ENCODE assay signal across 19 mouse cellular contexts in genomic region chr4:62398956-62399355, GRCm38 (mm10). TPM values are rescaled to one million over a fixed set of nuclear protein-coding genes. Genes with fewer than 3 reads are reported as not detected.
DNase-seq lines count a peak whose midpoint lies in the region; ATAC-seq lines count a peak whose summit lies in the region.
"Had no signal": no experiment of that assay in that cellular context is flagged by ENCODE, and none has a peak within 500 bp of the region (broad histone marks: within the 10 kb centered on the region; RNA-seq: fewer than 3 reads in every experiment).

No protein-coding gene starts in this region.

- H3K27ac ChIP-seq in midbrain, embryonic 13.5 days: no peak overlapping the region
- H3K27ac ChIP-seq: heart, embryonic 10.5 days; lung, embryonic 15.5 days had no signal

- ATAC-seq in midbrain, embryonic 13.5 days: no peak
- ATAC-seq: CD4-positive, CD25-positive, alpha-beta regulatory T cell, adult 4 months; intestine, postnatal 0 days had no signal

- no peaks in the 10 kb centered on the region for H3K9me3 ChIP-seq in midbrain, embryonic 13.5 days
- H3K9me3 ChIP-seq: heart, embryonic 10.5 days; lung, embryonic 15.5 days had no signal

- H3K4me1 ChIP-seq in midbrain, embryonic 13.5 days (replicated peaks): no peaks in the 10 kb centered on the region
- H3K4me1 ChIP-seq: heart, embryonic 10.5 days; lung, embryonic 15.5 days had no signal

- intact Hi-C loops in heart, postnatal 36 days (cut with DNase I): no loop called here
- intact Hi-C loops in left cerebral cortex, postnatal 4 days (cut with DNase I): no loop called here

- DNase-seq in heart, adult 18-20 months: peak; percentile 30
- DNase-seq in heart, postnatal 36 days: no peak
- DNase-seq in right cerebral cortex, adult 18-20 months: peak; percentile 12
- no peak for DNase-seq in right cerebral cortex, postnatal 4 days
- DNase-seq in adrenal gland, postnatal 10 days: peak; percentile 46
- no peak for DNase-seq in left cerebral cortex, postnatal 4 days
- DNase-seq: cerebellum, adult 2 months; kidney, postnatal 14 days; thymus, postnatal 36 days had no signal

- H3K9ac ChIP-seq in midbrain, embryonic 13.5 days (replicated peaks): no peak overlapping the region
- H3K9ac ChIP-seq: lung, embryonic 15.5 days had no signal

- no peak overlapping the region for H3K4me3 ChIP-seq in midbrain, embryonic 13.5 days (replicated peaks)
- H3K4me3 ChIP-seq: heart, embryonic 10.5 days; lung, embryonic 15.5 days had no signal

- H3K4me2 ChIP-seq in midbrain, embryonic 13.5 days (replicated peaks): no peak overlapping the region
- H3K4me2 ChIP-seq: lung, embryonic 15.5 days had no signal

- 92% methylated on average over 3 of the region's 3 CpGs for WGBS in midbrain, embryonic 13.5 days

- H3K27me3 ChIP-seq in midbrain, embryonic 13.5 days: no peaks in the 10 kb centered on the region
- H3K27me3 ChIP-seq: lung, embryonic 15.5 days had no signal

- peaks cover 79% of the 10 kb centered on the region for H3K36me3 ChIP-seq in midbrain, embryonic 13.5 days

RNA-seq across cellular contexts. Expression of gene Cdc26, which starts 9.5 kb away (rescaled TPM):
- total RNA-seq in heart, adult 18-20 months (2021): 10 to 100 TPM; 46.9 to 49.1 TPM
- 10 to 100 TPM; 42.7 to 43.6 TPM for total RNA-seq in heart, postnatal 36 days (2021)
- total RNA-seq in adrenal gland, postnatal 10 days (2021): 10 to 100 TPM; 60.0 to 70.8 TPM
- polyA plus RNA-seq in midbrain, embryonic 13.5 days (2015; fragmentation: Nextera tagmentation; extraction: Ambion mirVana): 116 and 120 TPM in 2 replicates
- 10 to 100 TPM; 65.6 to 66.9 TPM for total RNA-seq in left cerebral cortex, postnatal 4 days (2021)

RNA-seq across cellular contexts. Expression of gene Prpf4, which starts 9.6 kb away (rescaled TPM):
- 10 to 100 TPM; 10.4 to 10.9 TPM for total RNA-seq in heart, adult 18-20 months (2021)
- 10 to 100 TPM in 1 of 2 experiments, 1 to 10 TPM in 1; 10.0 to 10.6 TPM for total RNA-seq in heart, postnatal 36 days (2021)
- total RNA-seq in adrenal gland, postnatal 10 days (2021): 10 to 100 TPM; 19.8 to 21.3 TPM
- polyA plus RNA-seq in midbrain, embryonic 13.5 days (2015; fragmentation: Nextera tagmentation; extraction: Ambion mirVana): 18.4 and 19.1 TPM in 2 replicates
- total RNA-seq in left cerebral cortex, postnatal 4 days (2021): 10 to 100 TPM; 14.6 to 15.4 TPM

RNA-seq across cellular contexts. Expression of gene Rnf183, which starts 36.1 kb away (rescaled TPM):
- not detected for total RNA-seq in heart, adult 18-20 months (2021)
- not detected for total RNA-seq in heart, postnatal 36 days (2021)
- total RNA-seq in adrenal gland, postnatal 10 days (2021): not detected
- 0.11 and 0.23 TPM in 2 replicates for polyA plus RNA-seq in midbrain, embryonic 13.5 days (2015; fragmentation: Nextera tagmentation; extraction: Ambion mirVana)
- total RNA-seq in left cerebral cortex, postnatal 4 days (2021): not detected
- total RNA-seq: left cerebral cortex, postnatal 10 days; liver, adult 2 months; megakaryocyte-erythroid progenitor cell, adult 5-6 weeks; monocyte, adult 5-6 weeks had no signal
- polyA plus RNA-seq: heart, embryonic 10.5 days; hindbrain, embryonic 11.5 days; liver, adult 2 months had no signal

RNA-seq across cellular contexts. Expression of gene Slc31a1, which starts 38.4 kb away (rescaled TPM):
- total RNA-seq in heart, adult 18-20 months (2021): 10 to 100 TPM; 17.3 to 18.7 TPM
- total RNA-seq in heart, postnatal 36 days (2021): 10 to 100 TPM; 18.8 to 20.3 TPM
- 10 to 100 TPM; 59.3 to 59.5 TPM for total RNA-seq in adrenal gland, postnatal 10 days (2021)
- polyA plus RNA-seq in midbrain, embryonic 13.5 days (2015; fragmentation: Nextera tagmentation; extraction: Ambion mirVana): 37.9 and 38.2 TPM in 2 replicates
- total RNA-seq in left cerebral cortex, postnatal 4 days (2021): 10 to 100 TPM; 26.7 to 28.7 TPM

RNA-seq across cellular contexts. Expression of gene Fkbp15, which starts 38.6 kb away (rescaled TPM):
- total RNA-seq in heart, adult 18-20 months (2021): 10 to 100 TPM; 16.4 to 17.7 TPM
- 10 to 100 TPM; 19.3 to 23.2 TPM for total RNA-seq in heart, postnatal 36 days (2021)
- total RNA-seq in adrenal gland, postnatal 10 days (2021): 10 to 100 TPM; 30.1 to 36.6 TPM
- polyA plus RNA-seq in midbrain, embryonic 13.5 days (2015; fragmentation: Nextera tagmentation; extraction: Ambion mirVana): 23.6 and 24.0 TPM in 2 replicates
- 10 to 100 TPM; 36.3 to 38.4 TPM for total RNA-seq in left cerebral cortex, postnatal 4 days (2021)

Comparison
In these comparisons a context has a peak if more than half of its experiments do, and no peak if none do; other contexts are left out.
1. DNase-seq: peak in heart, adult 18-20 months (2 of 2), right cerebral cortex, adult 18-20 months (single experiment) and adrenal gland, postnatal 10 days (single experiment); none in heart, postnatal 36 days (0 of 2), right cerebral cortex, postnatal 4 days (single experiment) and left cerebral cortex, postnatal 4 days (single experiment).